Mouse (Mus musculus) MEL (cell line): Measurements from ENCODE around the gene Tdrd12. TPM values are rescaled to one million over a fixed set of nuclear protein-coding genes. Genes with fewer than 3 reads are reported as not detected.

Experiments used
- DNase-seq: peaks from one replicate; pipeline ENCODE4 v3.0.0; 2011; ENCODE audit warnings: low read depth, low spot score
- H3K27ac ChIP-seq: 2 replicates; pipeline ENCODE4 v1.5.1; 2012; ENCODE audit warnings: low read depth, mild to moderate bottlenecking, control low read depth, low read length, moderate library complexity; ENCODE audit not compliant: control insufficient read depth
- H3K27me3 ChIP-seq, 2 experiments: fragments of 150-350 bp in 1 of 2; sonication (generic) in 1 of 2; 2 replicates each; pipeline ENCODE4 v1.6.1; 2012; ENCODE audit warnings: low read length in 2 of 2, mild to moderate bottlenecking in 2 of 2, improper control_type of control experiment in 1 of 2, moderate library complexity in 1 of 2; ENCODE audit not compliant: insufficient read depth in 2 of 2, control insufficient read depth in 1 of 2
- H3K36me3 ChIP-seq, 2 experiments: 2 replicates each; pipeline ENCODE4 v1.6.1; 2012 to 2014; ENCODE audit warnings: low read length in 2 of 2, improper control_type of control experiment in 1 of 2, inconsistent platforms in 1 of 2, mild to moderate bottlenecking in 1 of 2; ENCODE audit not compliant: insufficient read depth in 2 of 2, control insufficient read depth in 1 of 2
- H3K4me1 ChIP-seq, 2 experiments: fragments of 150-350 bp in 1 of 2; sonication (generic) in 1 of 2; 2 replicates each; pipeline ENCODE4 v1.6.1; 2012; ENCODE audit warnings: low read length in 2 of 2, improper control_type of control experiment in 1 of 2, mild to moderate bottlenecking in 1 of 2; ENCODE audit not compliant: insufficient read depth in 2 of 2, control insufficient read depth in 1 of 2
- H3K4me3 ChIP-seq, 2 experiments: fragments of 150-350 bp in 1 of 2; sonication (generic) in 1 of 2; 2 replicates each; pipeline ENCODE4 v1.5.1; 2012; ENCODE audit warnings: low read depth in 2 of 2, low read length in 2 of 2, mild to moderate bottlenecking in 2 of 2, moderate library complexity in 2 of 2, control low read depth in 1 of 2, improper control_type of control experiment in 1 of 2; ENCODE audit not compliant: control insufficient read depth in 1 of 2, insufficient read depth in 1 of 2
- H3K79me2 ChIP-seq: 2 replicates; pipeline ENCODE4 v1.6.1; 2012; ENCODE audit warnings: mild to moderate bottlenecking, low read length, moderate library complexity; ENCODE audit not compliant: control insufficient read depth, poor library complexity, insufficient read depth
- H3K9ac ChIP-seq: 2 replicates; pipeline ENCODE4 v1.6.1; 2012; ENCODE audit warnings: low read depth, mild to moderate bottlenecking, control low read depth, low read length, moderate library complexity; ENCODE audit not compliant: control insufficient read depth, poor library complexity, severe bottlenecking
- H3K9me3 ChIP-seq: fragments of 150-350 bp; sonication (generic); replicated peaks from 2 replicates; pipeline ENCODE4 v1.6.1; 2012; ENCODE audit warnings: mild to moderate bottlenecking, low read length, improper control_type of control experiment, moderate library complexity; ENCODE audit not compliant: insufficient read depth
- CHD1 ChIP-seq: IDR thresholded peaks from 2 replicates; pipeline ENCODE4 v1.6.1; 2012; ENCODE audit warnings: low read depth, mild to moderate bottlenecking, inconsistent platforms, low read length, improper control_type of control experiment
- CHD2 ChIP-seq: IDR thresholded peaks from 2 replicates; pipeline ENCODE4 v1.6.1; 2011; ENCODE audit warnings: low read length, improper control_type of control experiment
- EP300 ChIP-seq, 2 experiments: IDR thresholded peaks; 2 replicates each; pipeline ENCODE4 v1.6.1; 2011; ENCODE audit warnings: improper control_type of control experiment in 2 of 2, low read length in 2 of 2, low read depth in 1 of 2, mild to moderate bottlenecking in 1 of 2
- ETS1 ChIP-seq: IDR thresholded peaks from 2 replicates; pipeline ENCODE4 v1.6.1; 2012; ENCODE audit warnings: low read depth, mild to moderate bottlenecking, inconsistent platforms, low read length, improper control_type of control experiment, moderate library complexity
- GABPA ChIP-seq: IDR thresholded peaks from 2 replicates; pipeline ENCODE4 v1.6.1; 2012; ENCODE audit warnings: low read depth, mild to moderate bottlenecking, inconsistent platforms, low read length, improper control_type of control experiment, moderate library complexity
- KAT2A ChIP-seq: conservative IDR thresholded peaks from 2 replicates; pipeline ENCODE4 v1.6.1; 2012; ENCODE audit warnings: low read depth, low read length, improper control_type of control experiment, inconsistent platforms
- MAX ChIP-seq: IDR thresholded peaks from 2 replicates; pipeline ENCODE4 v1.6.1; 2011; ENCODE audit warnings: low read length, improper control_type of control experiment
- MEF2A ChIP-seq: IDR thresholded peaks from 2 replicates; pipeline ENCODE4 v1.6.1; 2014; ENCODE audit warnings: low read depth, mild to moderate bottlenecking, inconsistent platforms, low read length, improper control_type of control experiment; ENCODE audit not compliant: poor library complexity, insufficient replicate concordance, severe bottlenecking; ENCODE audit errors: extremely low read depth
- MXI1 ChIP-seq: IDR thresholded peaks from 2 replicates; pipeline ENCODE4 v1.6.1; 2011; ENCODE audit warnings: mild to moderate bottlenecking, low read depth, low read length, improper control_type of control experiment
- NRF1 ChIP-seq: IDR thresholded peaks from 2 replicates; pipeline ENCODE4 v1.6.1; 2014; ENCODE audit warnings: low read depth, mild to moderate bottlenecking, inconsistent platforms, low read length, improper control_type of control experiment, moderate library complexity; ENCODE audit not compliant: poor library complexity, insufficient read depth, severe bottlenecking
- POLR2A ChIP-seq, 2 experiments: IDR thresholded peaks; 2 replicates each; pipeline ENCODE4 v1.6.1; 2011 to 2012; ENCODE audit warnings: low read length in 2 of 2, mild to moderate bottlenecking in 2 of 2, control low read depth in 1 of 2, improper control_type of control experiment in 1 of 2, low read depth in 1 of 2, moderate library complexity in 1 of 2; ENCODE audit not compliant: control insufficient read depth in 1 of 2, insufficient read depth in 1 of 2, poor library complexity in 1 of 2
- POLR2AphosphoS2 ChIP-seq: IDR thresholded peaks from 2 replicates; pipeline ENCODE4 v1.6.1; 2011; ENCODE audit warnings: low read length, improper control_type of control experiment
- POLR2AphosphoS5 ChIP-seq: IDR thresholded peaks from 2 replicates; pipeline ENCODE4 v1.6.1; 2012; ENCODE audit warnings: low read depth, borderline replicate concordance, mild to moderate bottlenecking, inconsistent platforms, low read length, moderate library complexity, mixed read lengths
- RAD21 ChIP-seq: IDR thresholded peaks from 2 replicates; pipeline ENCODE4 v1.6.1; 2011; ENCODE audit warnings: mild to moderate bottlenecking, low read depth, low read length, improper control_type of control experiment
- SIN3A ChIP-seq: IDR thresholded peaks from 2 replicates; pipeline ENCODE4 v1.6.1; 2012; ENCODE audit warnings: low read length, improper control_type of control experiment, inconsistent platforms
- TAL1 ChIP-seq: IDR thresholded peaks from 2 replicates; pipeline ENCODE4 v1.6.1; 2012; ENCODE audit warnings: mild to moderate bottlenecking, inconsistent platforms, low read length, moderate library complexity, mixed read lengths
- USF1 ChIP-seq: IDR thresholded peaks from 2 replicates; pipeline ENCODE4 v1.6.1; 2014; ENCODE audit warnings: low read depth, mild to moderate bottlenecking, inconsistent platforms, low read length, improper control_type of control experiment, moderate library complexity
- ZKSCAN1 ChIP-seq: IDR thresholded peaks from 2 replicates; pipeline ENCODE4 v1.6.1; 2012; ENCODE audit warnings: low read depth, mild to moderate bottlenecking, inconsistent platforms, low read length, improper control_type of control experiment, moderate library complexity
- ZMIZ1 ChIP-seq: IDR thresholded peaks from 2 replicates; pipeline ENCODE4 v1.6.1; 2012; ENCODE audit warnings: low read depth, mild to moderate bottlenecking, inconsistent platforms, low read length, improper control_type of control experiment, moderate library complexity
- polyA plus RNA-seq, 2 experiments: library from polyadenylated mRNA; stranded (reverse) in 1 of 2; unstranded in 1 of 2; fragments of >175 nt in 1 of 2; fragments of >200 nt in 1 of 2; gene quantifications; 2 replicates each; pipeline versions ENCODE4 v1.2.1 to v1.2.4; 2012; ENCODE audit warnings: low replicate concordance in 2 of 2, low read depth in 1 of 2; ENCODE audit not compliant: insufficient read length in 2 of 2, insufficient read depth in 1 of 2, missing spikeins in 1 of 2
- total RNA-seq: library from RNA; depleted of rRNA; stranded (reverse); fragments of 300-350 nt; gene quantifications from 2 replicates; pipeline ENCODE4 v1.2.3, GENCODE M21; 2012

Tdrd12 gene
- total and polyA plus RNA-seq, 3 experiments: 0.25 to 0.50 TPM; not detected in 1

GRCm38 (mm10) chr7:35470794-35471193 is 66.8 kb downstream of the Tdrd12 start:
- no peaks in the 10 kb centered on the region; a peak in 1 of 4 replicates for H3K4me1 ChIP-seq
- no peak overlapping the region for H3K27ac ChIP-seq
- H3K27me3 ChIP-seq: no peaks in the 10 kb centered on the region; a peak in 2 of 4 replicates
- H3K4me3 ChIP-seq: no peak overlapping the region
- DNase-seq: no peak
- H3K36me3 ChIP-seq: no peaks in the 10 kb centered on the region
- no peaks in the 10 kb centered on the region for H3K79me2 ChIP-seq
- TF ChIP-seq KAT2A (no peak), MAX (no peak), TAL1 (no peak), EP300 (IDR thresholded peaks at IDR 0.05; ENCODE audit: low read depth in 1 of 2, low read length in 2 of 2) (no peak), SIN3A (no peak), POLR2A (IDR thresholded peaks at IDR 0.05; ENCODE audit: control insufficient read depth in 1 of 2, insufficient read depth in 1 of 2, low read depth in 1 of 2, low read length in 2 of 2, poor library complexity in 1 of 2) (no peak), CHD2 (no peak), MXI1 (no peak), POLR2AphosphoS2 (no peak), RAD21 (no peak), MEF2A (no peak), ZMIZ1 (no peak), GABPA (no peak), ZKSCAN1 (no peak), CHD1 (no peak), USF1 (no peak), POLR2AphosphoS5 (no peak), NRF1 (no peak)
- no peak overlapping the region for H3K9ac ChIP-seq
- H3K9me3 ChIP-seq: no peaks in the 10 kb centered on the region

- no peak for DNase-seq
- no peaks in the 10 kb centered on the region for H3K9me3 ChIP-seq
- H3K4me3 ChIP-seq: no peak overlapping the region
- no peaks in the 10 kb centered on the region for H3K36me3 ChIP-seq
- no peak overlapping the region for H3K27ac ChIP-seq
- H3K79me2 ChIP-seq: no peaks in the 10 kb centered on the region
- H3K4me1 ChIP-seq: no peaks in the 10 kb centered on the region
- TF ChIP-seq ETS1: no peak
- TF ChIP-seq USF1: no peak
- no peak for TF ChIP-seq CHD1
- TF ChIP-seq, all 39 proteins: peak for 0
- Histone ChIP-seq H3K9ac (no peak overlapping the region), H3K27me3 (no peaks in the 10 kb centered on the region)
Observed at GRCm38 (mm10) chr7:35467856-35468255, 69.7 kb downstream of the Tdrd12 start.
